Mouse (Mus musculus): ENCODE data around the gene Tmem120b.

Gene Tmem120b

DNA sequence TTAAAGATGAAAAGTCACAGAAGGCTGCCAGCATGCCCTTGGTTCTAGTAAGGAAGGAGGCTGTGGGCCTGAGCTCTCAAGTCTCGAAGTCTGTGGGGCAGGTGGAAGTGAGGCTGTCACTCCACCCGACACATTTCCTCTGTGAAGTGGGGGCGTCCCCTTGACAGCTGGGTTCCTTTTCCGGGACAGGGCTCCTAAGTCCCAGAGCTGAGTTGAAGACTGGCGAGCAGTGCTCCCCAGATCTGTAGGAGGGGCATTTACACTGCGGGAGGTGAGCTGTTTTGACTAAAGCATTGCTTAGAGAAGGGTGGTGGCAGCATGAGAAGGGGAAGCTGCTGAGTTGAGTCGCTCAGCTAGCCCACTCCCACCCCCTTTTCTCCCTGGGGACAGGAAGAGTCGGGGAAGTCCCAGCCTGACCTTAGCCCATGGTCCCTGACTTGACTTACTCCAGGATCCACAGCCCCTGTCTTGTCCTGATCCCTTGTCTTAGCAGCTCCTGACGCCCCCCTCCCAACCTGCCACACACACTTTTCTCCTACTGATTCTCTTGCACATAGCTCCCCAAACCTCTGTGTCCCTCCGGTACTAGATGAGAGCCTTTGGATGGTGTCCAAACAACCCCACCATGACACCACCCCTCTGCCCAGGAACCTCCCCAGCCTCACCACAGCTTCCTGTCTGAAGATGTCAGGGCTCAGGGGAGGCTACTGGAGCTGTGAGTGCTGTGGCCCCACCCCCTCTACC is 60.4 kb downstream of the Tmem120b start:
- DNase-seq (ENCODE audit: low spot score in 2 of 2): no peak

DNA sequence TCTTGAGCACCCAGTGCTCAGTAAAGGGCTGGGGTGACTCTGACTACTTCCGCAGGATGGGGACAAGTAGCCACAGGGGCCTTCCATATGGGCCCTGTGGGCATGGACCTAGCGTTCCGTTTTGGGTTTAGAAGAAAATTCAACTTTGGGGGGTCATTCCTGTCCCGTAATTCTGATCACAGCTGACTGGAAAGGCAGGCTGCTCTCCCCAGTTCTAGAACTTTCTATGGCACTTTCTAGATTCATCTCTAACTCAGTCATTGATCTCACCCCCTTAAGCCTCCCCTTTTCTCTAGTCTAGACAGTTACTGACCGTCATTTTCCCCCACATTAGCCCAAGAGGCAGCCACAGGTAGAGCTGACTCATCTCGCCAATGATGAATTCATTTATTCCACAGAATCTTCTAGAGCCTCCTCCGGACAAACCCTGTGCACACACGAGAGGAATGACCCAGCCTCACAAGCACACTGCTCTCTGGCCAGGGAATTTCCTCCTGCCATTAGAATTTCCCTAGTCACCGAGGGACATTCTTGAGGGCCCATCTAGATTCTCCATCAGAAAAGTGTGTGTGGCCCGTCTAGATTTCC is 61.0 kb downstream of the Tmem120b start:
- no peak for DNase-seq (ENCODE audit: low spot score in 2 of 2)

DNA sequence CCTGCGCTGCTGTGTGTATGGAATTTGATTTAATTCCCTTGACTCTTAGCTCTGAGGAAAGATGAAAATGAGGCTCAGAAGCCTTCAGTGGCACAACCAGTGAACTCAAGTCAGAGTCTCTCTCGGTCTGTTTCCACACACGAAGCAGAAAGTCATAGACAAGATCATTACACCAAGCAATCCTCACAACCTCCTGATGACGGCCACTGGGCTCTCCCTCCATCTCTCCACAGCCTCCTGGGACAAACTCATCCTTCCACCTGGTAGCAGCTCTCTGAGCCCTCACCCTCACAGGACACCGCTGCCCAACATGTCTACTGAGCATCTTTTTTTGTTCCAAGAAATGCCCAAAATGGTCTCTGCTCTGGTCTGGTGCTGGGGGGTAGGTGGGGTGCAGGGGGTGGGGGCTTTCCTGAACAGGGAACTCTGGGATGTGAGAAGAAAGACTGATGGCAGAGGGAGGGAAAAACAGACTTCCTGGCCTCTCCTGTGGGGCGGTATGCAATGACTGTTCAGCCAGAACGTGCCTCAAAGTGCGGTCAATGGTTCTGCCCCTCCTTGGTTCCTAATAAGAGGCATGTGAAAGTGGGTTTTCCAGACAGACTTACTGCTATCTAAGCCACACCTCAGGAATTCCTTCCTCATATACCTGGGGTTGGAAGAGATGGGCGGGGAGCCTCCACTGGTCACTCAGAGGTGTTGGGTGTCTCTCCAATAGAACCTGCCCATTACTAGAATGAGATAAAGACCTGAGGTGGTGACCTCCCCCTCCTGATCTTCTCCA is 62.0 kb downstream of the Tmem120b start:
- no peak for DNase-seq (ENCODE audit: low spot score in 2 of 2)

DNA sequence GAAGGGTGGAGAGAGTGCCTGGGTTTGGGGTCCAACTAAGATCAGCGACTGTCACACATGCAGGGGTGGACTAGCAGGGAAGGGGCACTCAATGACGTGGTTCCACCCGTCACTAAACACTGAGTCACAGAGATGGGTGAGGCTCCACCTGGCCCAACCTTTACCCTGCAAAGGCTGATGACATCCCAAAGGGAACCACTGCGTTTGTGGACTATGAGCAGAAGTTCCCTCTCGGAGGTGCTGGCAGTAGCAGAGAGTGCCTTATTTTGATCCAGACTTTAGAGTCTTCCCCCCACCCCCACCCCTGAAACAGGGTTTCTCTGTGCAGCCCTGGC is 62.6 kb downstream of the Tmem120b start:
- DNase-seq (ENCODE audit: low spot score in 2 of 2): no peak

DNA sequence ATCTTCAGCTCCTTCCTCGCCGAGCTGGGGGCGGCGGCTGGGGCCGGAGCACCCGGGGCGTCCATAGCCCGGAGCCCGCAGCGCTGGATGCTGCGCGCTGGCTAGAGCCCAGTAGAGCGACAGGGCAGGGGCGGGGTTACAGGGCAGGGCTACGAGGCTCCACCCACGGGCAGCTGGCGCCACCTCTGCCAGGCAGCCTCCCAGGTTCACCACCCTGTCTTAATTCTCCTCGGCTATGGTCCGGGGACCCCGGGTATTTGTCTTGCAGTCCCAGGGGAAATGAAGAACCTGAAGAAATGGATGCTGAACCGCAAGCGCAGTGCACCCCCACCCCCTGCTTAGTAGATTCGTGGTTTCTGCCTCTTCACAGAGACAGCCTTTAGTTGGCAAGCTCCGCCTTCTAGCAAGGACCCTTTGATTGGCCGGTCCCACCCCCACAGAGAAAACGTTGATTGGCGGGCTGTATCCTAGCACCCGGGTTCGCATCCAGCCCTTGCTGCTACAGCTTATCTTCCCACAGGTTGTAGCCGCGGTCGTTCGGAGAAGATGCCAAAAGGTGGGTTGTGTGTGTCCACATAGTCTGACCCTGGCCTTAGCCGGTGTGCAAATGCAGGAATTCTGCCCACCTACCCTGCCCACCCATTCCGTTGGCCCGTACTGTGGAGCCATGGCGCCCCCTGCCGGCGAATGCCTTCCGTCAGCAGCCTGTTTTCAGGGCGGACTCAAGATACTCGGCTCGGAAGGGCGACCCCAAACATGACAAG is 64.3 kb downstream of the Tmem120b start, which contains the start of gene Rhof:
Gene Rhof (minus strand): TSS at position 385 of the 764 bp plus-strand sequence.
- DNase-seq (ENCODE audit: low spot score in 2 of 2): peak; percentile 80 to 88

DNA sequence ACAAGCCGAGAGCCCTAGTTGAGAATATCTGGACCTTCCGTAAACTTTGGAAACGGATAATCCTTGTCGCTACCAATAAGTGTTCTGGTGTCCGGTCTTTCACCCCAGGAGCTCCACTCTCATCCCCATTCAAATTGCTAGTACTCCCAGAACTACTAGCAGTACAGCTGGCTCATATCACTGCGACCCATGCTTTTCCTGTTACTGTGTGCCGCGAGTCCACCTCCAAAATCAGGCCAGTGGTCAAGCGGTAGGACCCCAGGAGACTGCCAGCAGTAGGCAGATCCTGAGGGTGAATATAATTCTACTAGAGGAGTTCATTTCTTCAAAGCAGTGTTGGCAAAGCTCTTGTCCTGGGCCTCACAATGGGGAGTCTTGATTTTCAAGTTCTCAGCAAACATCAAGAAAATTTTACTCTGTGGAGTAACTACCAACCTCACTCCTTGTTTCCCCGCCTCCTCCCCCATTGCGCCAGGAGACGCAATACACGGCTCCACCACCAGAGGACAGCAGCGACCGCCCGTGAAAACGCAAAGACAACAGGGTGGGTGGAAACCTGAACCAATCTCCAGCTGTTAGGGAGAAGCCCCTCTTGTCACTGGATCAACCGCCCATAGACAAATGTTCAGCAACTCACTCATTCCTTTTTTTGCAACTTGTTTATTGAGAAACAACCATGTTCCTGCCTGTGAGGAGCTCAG is 65.0 kb downstream of the Tmem120b start:
- peak in 1 of 2 experiments; percentile 87 for DNase-seq (ENCODE audit: low spot score in 2 of 2)

DNA sequence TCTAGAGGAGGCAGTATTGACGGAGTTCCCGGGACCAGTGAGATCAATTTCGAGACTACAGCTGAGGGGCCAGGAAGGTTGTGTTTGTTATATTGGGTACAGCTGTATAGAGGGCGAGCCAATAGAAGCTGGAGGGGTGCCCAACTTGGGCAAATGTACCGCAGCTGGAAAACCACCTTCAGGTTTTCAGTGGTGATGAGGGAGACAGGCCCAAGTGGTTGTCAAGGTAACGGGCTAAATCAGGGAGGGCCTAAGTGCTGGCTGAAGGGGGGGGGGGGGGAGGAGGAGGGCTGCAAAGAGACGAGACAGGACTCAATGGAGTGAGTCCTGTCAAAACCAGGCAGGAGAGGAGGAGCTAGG is 65.5 kb downstream of the Tmem120b start:
- DNase-seq (ENCODE audit: low spot score in 2 of 2): no peak

DNA sequence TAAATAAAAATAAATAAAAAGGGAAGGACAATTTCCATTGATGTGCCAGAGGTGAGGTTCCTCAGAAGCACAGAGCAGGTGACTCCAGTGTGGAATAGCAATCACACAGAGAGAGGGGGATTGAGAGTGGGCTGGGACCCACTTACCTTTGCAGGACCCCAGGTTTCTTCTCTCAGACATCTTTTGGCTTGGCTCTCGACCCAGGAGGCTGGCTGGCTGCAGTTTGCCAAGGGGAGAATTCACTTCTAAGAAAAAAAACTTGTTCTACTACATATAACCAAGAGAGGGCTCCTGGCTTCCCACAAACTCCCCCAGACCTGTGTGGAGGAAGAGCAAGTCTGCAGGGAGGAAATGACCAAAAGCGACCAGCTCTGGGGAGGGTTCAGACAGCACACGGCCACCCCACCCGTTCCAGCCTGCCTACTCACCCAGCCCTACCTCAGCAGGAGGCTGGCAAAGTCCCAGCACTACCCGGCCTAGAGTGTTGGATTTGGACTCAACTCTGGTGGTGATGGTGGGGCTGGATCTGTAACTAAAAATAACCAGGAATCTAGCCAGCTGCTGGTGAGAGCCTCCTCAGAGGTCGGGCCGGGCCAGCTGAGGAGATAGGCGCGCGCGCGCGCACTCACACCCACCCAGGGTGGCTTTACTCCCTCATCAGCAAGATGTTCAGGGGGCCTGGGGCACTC is 66.1 kb downstream of the Tmem120b start:
- no peak for DNase-seq (ENCODE audit: low spot score in 2 of 2)

DNA sequence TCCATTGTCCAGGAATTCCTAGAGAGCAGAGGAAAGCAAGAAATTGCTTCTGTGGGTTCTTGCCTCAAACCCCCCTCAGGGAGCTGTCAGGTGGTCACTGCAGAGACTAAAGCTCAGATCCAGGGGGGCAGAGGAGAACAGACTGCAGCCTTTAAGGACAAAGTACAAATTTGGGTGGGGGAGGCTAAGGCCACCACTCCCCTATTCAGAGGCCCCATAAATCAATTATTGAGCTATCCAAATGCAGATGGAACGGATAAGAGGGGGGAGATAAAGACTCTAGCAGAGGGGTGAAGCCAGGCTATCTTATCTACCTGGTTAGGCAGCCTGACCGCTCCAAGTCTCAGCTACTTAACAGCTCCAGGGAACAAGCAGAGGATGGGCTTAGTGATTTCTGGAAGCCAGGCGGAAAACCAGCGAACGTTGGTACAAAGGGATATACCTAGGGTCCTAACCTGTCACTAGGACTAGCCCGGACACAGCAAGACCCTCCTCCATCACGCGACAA is 66.7 kb downstream of the Tmem120b start:
- DNase-seq (ENCODE audit: low spot score in 2 of 2): no peak

DNA sequence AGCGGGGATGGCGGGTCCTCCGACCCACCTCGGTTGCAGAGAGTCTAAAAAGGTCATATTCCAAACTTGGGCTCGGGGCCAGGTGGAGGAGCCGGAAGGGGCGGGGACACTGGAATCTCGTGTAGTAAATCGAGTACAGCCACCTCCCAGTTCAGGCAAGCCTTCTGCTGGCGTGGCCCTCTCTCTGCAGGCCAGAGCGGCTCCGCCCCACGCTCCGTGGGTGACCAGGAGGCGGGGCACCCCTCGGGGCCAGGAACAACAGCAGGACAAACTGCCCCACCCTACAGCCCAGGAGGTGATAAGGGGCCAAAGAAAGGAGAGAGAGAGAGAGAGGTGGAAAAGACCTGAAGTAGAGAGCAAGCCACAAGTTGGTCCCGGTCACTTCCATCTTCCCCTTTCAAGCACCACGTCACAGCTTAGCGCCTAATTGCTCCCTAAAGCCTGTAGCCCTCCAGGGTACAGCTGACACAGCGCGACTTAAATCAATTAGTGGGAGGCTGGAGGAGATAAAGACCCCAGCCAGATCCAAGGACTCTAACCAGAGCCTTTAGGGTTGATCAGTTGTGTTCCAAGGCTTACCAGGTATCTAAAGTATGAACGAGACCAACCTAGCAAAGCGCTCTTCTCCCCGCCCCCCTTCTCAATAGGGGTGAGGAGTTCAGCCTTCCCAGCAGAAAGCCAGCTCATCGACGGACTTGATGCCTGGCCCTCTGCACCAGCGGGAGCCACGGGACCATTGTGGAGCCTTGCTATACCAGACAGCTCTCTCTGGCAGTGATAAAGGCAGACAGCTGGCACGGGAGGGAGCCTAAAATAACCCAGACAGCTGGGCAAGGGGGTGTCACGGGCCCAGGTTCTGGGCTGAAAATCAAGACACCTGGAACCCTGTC is 67.5 kb downstream of the Tmem120b start:
- DNase-seq (ENCODE audit: low spot score in 2 of 2): no peak

DNA sequence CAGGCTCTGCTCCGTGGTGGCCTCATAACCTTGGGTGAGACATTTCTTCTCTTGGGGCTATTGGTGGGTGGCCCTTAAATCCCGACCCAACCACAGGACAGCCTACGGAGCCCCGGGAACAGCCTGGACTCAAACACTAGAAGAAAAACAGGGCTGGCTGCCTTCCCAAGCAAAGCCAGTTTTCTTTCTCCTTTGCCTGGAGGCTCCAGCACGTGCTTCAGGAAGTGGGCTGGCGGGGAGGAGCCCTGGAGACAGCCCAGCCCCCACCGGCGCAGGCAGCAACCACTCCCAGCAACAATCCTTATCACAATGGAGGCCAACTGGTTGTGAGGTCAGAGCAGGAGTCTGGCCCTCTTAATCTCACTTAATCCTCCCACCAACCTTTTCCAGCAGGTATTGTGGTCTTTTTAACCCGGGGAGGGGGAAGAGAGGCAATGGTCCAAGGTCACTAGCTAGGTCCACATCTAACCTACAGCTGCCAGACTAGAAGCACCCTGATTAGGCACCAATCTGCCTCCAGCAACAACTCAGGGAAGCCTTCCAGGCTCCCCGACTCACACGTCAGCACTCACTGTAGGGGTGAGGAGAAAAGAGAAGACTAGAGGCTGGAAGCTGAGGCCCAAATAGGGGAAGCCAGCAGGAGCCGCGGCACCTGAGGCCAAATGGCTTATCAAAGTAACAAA is 68.3 kb downstream of the Tmem120b start:
- peak; percentile 86 to 87 for DNase-seq (ENCODE audit: low spot score in 2 of 2)

DNA sequence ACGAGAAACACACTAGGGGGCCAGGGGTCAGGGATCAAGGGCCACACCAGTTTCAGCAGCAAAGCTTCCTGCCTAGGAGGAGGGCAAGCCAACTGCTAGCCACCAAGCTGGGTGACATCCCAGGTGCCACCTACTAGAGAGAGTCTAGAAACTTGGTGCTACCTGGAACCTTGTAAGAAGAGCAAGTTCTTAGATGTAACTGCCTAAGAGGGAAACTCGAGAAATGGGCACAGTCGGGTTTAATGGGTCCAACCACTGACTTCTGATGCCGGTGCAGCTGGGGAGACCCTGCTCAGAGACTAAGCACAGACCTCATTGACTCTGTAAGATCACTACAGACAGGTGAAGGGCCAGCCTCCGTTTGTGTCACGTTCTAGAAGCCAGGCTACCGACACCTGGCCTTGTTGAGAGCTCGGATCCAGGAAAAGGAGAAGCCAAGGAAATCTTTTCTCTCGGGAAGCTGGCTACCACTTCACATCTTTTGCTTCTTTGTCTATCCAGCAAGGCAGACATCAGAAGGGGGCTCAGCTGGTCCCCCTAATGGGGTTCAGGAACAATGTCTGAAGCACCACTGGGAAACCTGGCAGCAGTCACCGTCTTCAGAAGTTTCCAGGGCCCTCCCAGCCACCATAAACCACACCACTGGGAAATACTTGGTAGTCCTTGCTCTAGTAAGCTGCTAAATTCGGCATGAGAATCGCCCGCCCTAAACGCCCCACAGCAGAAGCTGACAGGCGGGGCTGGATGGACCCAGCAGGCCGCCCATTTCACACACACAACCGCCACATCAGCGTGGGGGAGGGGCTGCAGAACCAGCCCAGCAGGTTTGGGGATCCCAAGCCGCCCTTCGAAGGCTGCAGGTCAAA is 69.1 kb downstream of the Tmem120b start:
- DNase-seq (ENCODE audit: low spot score in 2 of 2): peak in 1 of 2 experiments; percentile 74

DNA sequence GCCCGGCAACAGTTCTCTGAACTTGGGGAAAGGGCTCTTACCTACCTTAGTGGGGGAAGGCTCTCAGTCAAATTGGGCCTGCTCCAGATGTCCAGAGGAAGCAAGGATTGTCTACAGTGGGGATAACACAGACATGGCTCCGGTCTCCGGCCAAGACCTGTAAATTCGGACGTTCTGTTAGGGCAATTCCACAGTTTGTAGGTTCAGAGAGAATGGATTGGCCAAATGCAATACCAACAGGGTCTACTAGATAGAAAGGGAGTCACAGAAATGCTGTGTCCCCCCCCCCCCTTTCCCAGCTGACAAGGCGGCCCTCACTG is 69.7 kb downstream of the Tmem120b start:
- DNase-seq (ENCODE audit: low spot score in 2 of 2): no peak

DNA sequence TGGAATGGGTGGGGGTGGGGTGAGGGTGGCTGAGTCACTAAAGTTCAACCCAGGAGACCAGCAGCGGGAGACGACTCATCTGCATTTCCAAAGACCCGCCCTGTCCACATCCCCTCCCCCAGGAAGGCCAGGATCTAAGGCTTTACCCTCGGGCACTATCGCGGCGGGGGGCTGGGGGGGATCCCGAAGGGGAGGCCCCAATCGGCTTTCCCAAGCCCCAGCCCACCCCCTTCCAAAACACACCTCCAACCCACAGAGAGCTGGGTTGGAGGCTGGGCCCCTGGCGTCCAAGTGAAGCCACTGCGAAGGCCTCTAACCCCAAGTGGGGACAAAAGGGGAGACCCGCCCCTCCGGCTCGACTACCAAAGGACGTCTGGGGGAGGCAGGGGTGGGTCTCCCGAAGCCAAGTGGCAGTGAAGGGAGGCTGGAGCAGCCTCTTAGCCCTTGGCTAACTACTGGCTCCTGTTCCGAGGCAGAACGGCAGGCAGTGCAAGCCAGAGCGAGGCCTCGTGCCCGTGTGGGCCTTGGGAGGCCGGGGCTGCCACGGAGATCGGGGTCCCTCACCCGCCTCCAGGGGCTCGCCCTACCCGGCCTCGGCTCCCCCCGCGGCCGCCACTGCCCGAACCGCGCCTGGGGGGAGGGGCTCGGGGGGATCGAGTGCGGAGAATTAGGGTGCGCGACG is 70.2 kb downstream of the Tmem120b start:
- no peak for DNase-seq (ENCODE audit: low spot score in 2 of 2)

DNA sequence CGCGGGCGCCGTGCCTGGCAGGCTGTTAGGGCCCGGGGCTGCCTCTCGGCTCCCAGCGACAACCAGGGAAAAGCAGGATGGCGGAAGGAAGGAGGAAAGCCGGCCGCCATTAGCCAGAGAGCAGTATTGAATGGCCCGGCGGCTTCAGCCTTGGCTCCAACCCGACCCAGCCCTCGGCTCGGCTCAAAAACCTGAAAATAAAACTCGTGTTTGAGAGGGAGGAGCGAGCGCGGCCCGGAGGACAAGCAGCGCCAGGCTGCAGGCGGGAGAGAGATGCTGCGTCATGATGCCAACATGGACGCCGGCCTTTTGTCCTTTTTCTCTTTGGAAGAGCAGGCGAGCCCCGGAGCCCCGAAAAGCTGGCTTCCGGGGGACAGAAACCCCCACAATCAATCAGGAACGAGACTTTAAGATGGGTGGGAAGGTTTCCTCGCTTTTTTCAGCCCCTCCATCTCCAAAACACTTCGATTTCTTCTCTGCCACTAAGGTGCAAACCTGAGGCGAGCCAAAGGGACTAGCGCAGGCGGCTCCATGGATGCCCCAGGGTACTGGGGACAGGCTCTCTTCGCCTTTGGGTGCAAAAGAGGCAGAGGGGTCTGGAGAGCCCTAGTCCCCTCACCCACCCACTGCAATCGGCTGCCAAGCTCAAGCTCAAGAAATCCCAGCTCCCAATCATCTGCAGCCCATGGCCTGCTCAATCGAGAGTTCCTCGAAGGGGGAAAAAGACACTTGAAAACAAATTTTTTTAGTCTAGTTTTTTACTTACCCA is 70.9 kb downstream of the Tmem120b start:
- peak in 1 of 2 experiments; percentile 83 for DNase-seq (ENCODE audit: low spot score in 2 of 2)

DNA sequence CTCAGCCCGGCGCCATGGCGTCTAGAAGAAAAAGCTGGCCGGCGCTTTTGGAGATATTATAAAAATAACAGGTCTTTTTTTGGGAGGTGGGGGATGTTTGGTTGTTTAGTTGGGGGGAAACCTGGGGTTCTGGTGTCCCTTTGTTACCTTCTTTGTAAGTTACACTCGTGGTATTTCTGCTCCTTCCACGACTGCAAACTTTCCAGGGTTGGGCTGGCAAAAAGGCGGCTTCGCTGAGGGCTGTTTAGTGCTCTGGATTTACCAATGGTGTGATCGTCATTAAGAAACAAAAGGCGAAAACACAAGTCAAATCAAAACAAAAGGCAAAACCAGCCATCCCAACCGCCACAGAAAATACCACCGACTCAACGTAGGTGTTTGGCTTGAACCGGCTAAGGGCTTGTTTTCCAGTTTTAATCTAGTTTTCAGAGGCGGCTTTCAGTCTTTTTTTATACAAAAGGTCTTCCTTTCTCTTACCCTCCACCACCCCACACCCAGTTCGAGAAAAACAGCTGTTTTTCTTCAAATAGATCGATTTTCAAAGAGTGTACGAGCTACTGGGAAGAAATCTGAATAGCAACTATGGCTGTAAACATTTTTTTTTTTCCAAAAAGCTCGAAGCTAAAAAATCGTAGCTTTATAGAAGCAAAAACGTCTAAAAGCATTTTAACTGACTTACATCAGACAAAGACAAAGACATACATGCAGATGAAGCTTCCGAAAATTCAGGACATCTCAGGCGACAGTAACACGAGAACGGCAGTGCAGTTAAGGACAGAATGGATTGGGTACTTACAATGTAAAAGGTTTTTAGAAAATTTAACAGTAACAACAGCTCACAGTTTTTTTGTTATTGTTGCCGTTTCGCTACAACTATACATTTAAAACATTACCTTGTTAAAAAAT is 71.8 kb downstream of the Tmem120b start:
- no peak for DNase-seq (ENCODE audit: low spot score in 2 of 2)

All from frontal cortex, postnatal 10 days (tissue).